Mouse (Mus musculus): Measurements from ENCODE around the gene Zfp966. TPM values are rescaled to one million over a fixed set of nuclear protein-coding genes. Genes with fewer than 3 reads are reported as not detected.
"Not testable (repeated sequence)": the region's sequence is repeated elsewhere in the genome, so short reads cannot be mapped to it uniquely, and the experiment has no call there.

Zfp966 gene
- polyA plus RNA-seq (2015; fragmentation: Nextera tagmentation; extraction: Ambion mirVana), result 2.2 and 2.3 TPM in 2 replicates

DNA sequence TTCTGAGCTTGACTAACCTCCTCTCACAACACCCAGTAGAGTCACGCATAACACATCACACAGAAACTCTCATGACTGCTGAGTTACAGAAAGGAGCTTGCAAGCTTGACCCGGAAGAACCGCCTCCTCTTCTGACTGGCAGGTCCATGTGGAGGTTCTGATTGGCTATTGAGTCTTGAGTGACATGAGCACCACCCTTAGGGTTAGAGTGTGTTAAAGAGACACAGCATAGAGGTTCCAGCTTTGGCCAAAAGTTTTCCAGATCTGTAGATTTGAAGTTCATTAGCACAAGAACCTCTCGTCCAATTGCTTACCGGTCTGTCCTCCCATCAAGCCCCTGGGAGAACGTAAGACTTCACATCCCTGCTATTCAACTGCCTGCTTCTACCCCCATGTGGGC lies at the start of gene Zfp966:
Zfp966 (minus strand) TSS at position 101 of the 400 bp plus-strand sequence.
- H3K36me3 ChIP-seq (replicated peaks); ATAC-seq (replicated peaks); H3K9ac ChIP-seq; H3K4me1 ChIP-seq; H3K27ac ChIP-seq; H3K9me3 ChIP-seq; H3K4me3 ChIP-seq; H3K27me3 ChIP-seq (replicated peaks); H3K4me2 ChIP-seq: not testable (repeated sequence)
- WGBS, result no CpG with 5 or more reads among the region's 6 CpGs

DNA sequence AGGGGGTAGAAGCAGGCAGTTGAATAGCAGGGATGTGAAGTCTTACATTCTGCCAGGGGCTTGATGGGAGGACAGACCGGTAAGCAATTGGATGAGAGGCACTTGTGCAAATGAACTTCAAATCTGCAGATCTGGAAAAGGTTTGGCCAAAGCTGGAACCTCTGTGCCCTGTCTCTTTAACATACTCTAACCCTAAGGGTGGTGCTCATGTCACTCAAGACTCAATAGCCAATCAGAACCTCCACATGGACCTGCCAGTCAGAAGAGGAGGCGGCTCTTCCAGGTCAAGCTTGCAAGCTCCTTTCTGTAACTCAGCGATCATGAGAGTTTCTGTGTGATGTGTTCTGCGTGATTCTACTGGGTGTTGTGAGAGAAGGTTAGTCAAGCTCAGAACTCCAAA lies 34.1 kb upstream of the Zfp966 start, which contains the start of gene Gm2026:
Gm2026 (plus strand) TSS at position 301 of the 400 bp plus-strand sequence.
- not testable (repeated sequence) for ATAC-seq (replicated peaks)

DNA sequence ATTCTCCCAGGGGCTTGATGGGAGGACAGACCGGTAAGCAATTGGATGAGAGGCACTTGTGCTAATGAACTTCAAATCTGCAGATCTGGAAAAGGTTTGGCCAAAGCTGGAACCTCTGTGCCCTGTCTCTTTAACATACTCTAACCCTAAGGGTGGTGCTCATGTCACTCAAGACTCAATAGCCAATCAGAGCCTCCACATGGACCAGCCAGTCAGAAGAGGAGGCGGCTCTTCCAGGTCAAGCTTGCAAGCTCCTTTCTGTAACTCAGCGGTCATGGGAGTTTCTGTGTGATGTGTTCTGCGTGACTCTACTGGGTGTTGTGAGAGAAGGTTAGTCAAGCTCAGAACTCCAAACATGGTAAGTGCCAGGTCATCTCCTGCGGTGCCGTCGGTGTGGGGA lies 61.9 kb downstream of the Zfp966 start, which contains the start of gene Gm6710:
Gm6710 (plus strand) TSS at position 196 of the 400 bp plus-strand sequence.
- not testable (repeated sequence) for H3K36me3 ChIP-seq (replicated peaks); ATAC-seq (replicated peaks); H3K9me3 ChIP-seq; H3K4me2 ChIP-seq; H3K27ac ChIP-seq; H3K27me3 ChIP-seq (replicated peaks); H3K4me1 ChIP-seq; H3K9ac ChIP-seq; H3K4me3 ChIP-seq
- WGBS, result no CpG with 5 or more reads among the region's 7 CpGs

More for the DNA sequence above, 34.1 kb upstream of the Zfp966 start, which contains the start of gene Gm2026:
- not testable (repeated sequence) for H3K4me2 ChIP-seq; H3K36me3 ChIP-seq (replicated peaks); H3K27me3 ChIP-seq (replicated peaks); H3K27ac ChIP-seq; H3K4me1 ChIP-seq; H3K9ac ChIP-seq; H3K4me3 ChIP-seq; H3K9me3 ChIP-seq
- WGBS, result no CpG with 5 or more reads among the region's 4 CpGs

Other genes with a start within 250 kb of the Zfp966 start
- 10.8 and 11.6 TPM in 2 replicates for gene Zfp969, start 227.5 kb downstream of the Zfp966 start, polyA plus RNA-seq (2015; fragmentation: Nextera tagmentation; extraction: Ambion mirVana)
- gene Gm2007, start 189.6 kb downstream of the Zfp966 start, polyA plus RNA-seq (2015; fragmentation: Nextera tagmentation; extraction: Ambion mirVana), result not detected in 2 replicates
- gene Gm14288, start 130.0 kb downstream of the Zfp966 start, polyA plus RNA-seq (2015; fragmentation: Nextera tagmentation; extraction: Ambion mirVana), result 1.1 TPM in 1 of 2 replicates, not detected in the other
- 26.0 and 26.3 TPM in 2 replicates for gene Gm6710, start 61.9 kb downstream of the Zfp966 start, polyA plus RNA-seq (2015; fragmentation: Nextera tagmentation; extraction: Ambion mirVana)
- gene Gm2026, start 34.2 kb upstream of the Zfp966 start, polyA plus RNA-seq (2015; fragmentation: Nextera tagmentation; extraction: Ambion mirVana), result 22.1 and 24.2 TPM in 2 replicates
- gene Gm2004, start 218.7 kb upstream of the Zfp966 start, polyA plus RNA-seq (2015; fragmentation: Nextera tagmentation; extraction: Ambion mirVana), result 0.60 and 0.89 TPM in 2 replicates